Mouse (Mus musculus): ENCODE results near the gene Basp1. TPM values are rescaled to one million over a fixed set of nuclear protein-coding genes. Genes with fewer than 3 reads are reported as not detected.
A peak's percentile ranks its signal among the peaks of the same experiment; 100 is the strongest.

The Basp1 gene
- total RNA-seq, 4 experiments from 2014 or later = 476 to 520 (median 494) TPM

- DNase-seq (ENCODE audit: low spot score in 2 of 2) = no peak
Measured at GRCm38 (mm10) chr15:25416367-25416766, 2.8 kb upstream of the Basp1 start.

GRCm38 (mm10) chr15:25415958-25416357 is 2.4 kb upstream of the Basp1 start:
- no peak for DNase-seq (ENCODE audit: low spot score in 2 of 2)

GRCm38 (mm10) chr15:25414747-25415119 is 1.2 kb upstream of the Basp1 start:
- peak; percentile 84 to 91 for DNase-seq (ENCODE audit: low spot score in 2 of 2)

- peak; percentile 54 to 60 for DNase-seq (ENCODE audit: low spot score in 2 of 2)
Measured at GRCm38 (mm10) chr15:25414011-25414746, 615 bp upstream of the Basp1 start.

GRCm38 (mm10) chr15:25412761-25413261 is 753 bp downstream of the Basp1 start:
- peak in 1 of 2 experiments; percentile 30 for DNase-seq (ENCODE audit: low spot score in 2 of 2)

GRCm38 (mm10) chr15:25412171-25412641 is 1.4 kb downstream of the Basp1 start:
- DNase-seq (ENCODE audit: low spot score in 2 of 2) = peak; percentile 68 to 74

- DNase-seq (ENCODE audit: low spot score in 2 of 2) = no peak
Measured at GRCm38 (mm10) chr15:25411461-25411860, 2.1 kb downstream of the Basp1 start.

GRCm38 (mm10) chr15:25405926-25406325 is 7.6 kb downstream of the Basp1 start:
- DNase-seq (ENCODE audit: low spot score in 2 of 2) = no peak

- no peak for DNase-seq (ENCODE audit: low spot score in 2 of 2)
Measured at GRCm38 (mm10) chr15:25403879-25404278, 9.7 kb downstream of the Basp1 start.

GRCm38 (mm10) chr15:25402001-25402400 is 11.6 kb downstream of the Basp1 start:
- no peak for DNase-seq (ENCODE audit: low spot score in 2 of 2)

GRCm38 (mm10) chr15:25400276-25400675 is 13.3 kb downstream of the Basp1 start:
- no peak for DNase-seq (ENCODE audit: low spot score in 2 of 2)

GRCm38 (mm10) chr15:25395912-25396590 is 17.5 kb downstream of the Basp1 start:
- DNase-seq (ENCODE audit: low spot score in 2 of 2) = no peak

GRCm38 (mm10) chr15:25392525-25393099 is 21.0 kb downstream of the Basp1 start:
- no peak for DNase-seq (ENCODE audit: low spot score in 2 of 2)

- DNase-seq (ENCODE audit: low spot score in 2 of 2) = no peak
Measured at GRCm38 (mm10) chr15:25391210-25391609, 22.4 kb downstream of the Basp1 start.

GRCm38 (mm10) chr15:25387572-25387971 is 26.0 kb downstream of the Basp1 start:
- no peak for DNase-seq (ENCODE audit: low spot score in 2 of 2)

- no peak for DNase-seq (ENCODE audit: low spot score in 2 of 2)
Measured at GRCm38 (mm10) chr15:25380051-25380450, 33.5 kb downstream of the Basp1 start.

GRCm38 (mm10) chr15:25378707-25379106 is 34.9 kb downstream of the Basp1 start:
- peak in 1 of 2 experiments; percentile 53 for DNase-seq (ENCODE audit: low spot score in 2 of 2)

- no peak for DNase-seq (ENCODE audit: low spot score in 2 of 2)
Measured at GRCm38 (mm10) chr15:25376914-25377313, 36.6 kb downstream of the Basp1 start.

GRCm38 (mm10) chr15:25373486-25373885 is 40.1 kb downstream of the Basp1 start:
- DNase-seq (ENCODE audit: low spot score in 2 of 2) = no peak

- no peak for DNase-seq (ENCODE audit: low spot score in 2 of 2)
Measured at GRCm38 (mm10) chr15:25369522-25369921, 44.0 kb downstream of the Basp1 start.

- DNase-seq (ENCODE audit: low spot score in 2 of 2) = no peak
Measured at GRCm38 (mm10) chr15:25365503-25365902, 48.1 kb downstream of the Basp1 start.

GRCm38 (mm10) chr15:25364819-25365463 is 48.6 kb downstream of the Basp1 start:
- DNase-seq (ENCODE audit: low spot score in 2 of 2) = no peak
